Mouse (Mus musculus): ENCODE results near the gene Cnot3. TPM values are rescaled to one million over a fixed set of nuclear protein-coding genes. Genes with fewer than 3 reads are reported as not detected.
A peak's percentile ranks its signal among the peaks of the same experiment; 100 is the strongest.

Cnot3 gene
- polyA plus RNA-seq, 1 experiment = 94.1 TPM

DNA sequence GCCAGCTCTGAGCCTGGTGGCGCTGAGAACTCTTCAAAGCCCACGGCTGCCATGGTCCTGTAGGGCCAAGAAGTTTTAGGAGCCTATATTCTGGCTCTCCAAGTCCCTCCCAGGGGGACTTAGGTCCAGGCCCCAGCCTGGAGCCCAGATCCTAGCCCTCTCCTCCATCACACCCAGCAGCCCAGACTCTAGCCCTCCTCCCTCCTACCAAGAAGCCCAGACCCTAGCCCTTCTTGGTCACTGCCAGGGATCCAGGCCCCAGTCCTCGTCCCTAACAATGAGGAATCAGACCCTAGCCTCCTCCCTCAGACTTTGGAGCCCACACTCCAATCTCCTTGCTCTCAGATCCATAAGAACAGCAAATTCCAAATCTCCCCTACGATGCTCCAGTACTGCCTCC, 16.0 kb upstream of the Cnot3 start:
- DNase-seq (ENCODE audit: low read depth in 1 of 2, low spot score in 2 of 2) = no peak
- H3K4me1 ChIP-seq (ENCODE audit: control insufficient read depth, insufficient read depth, insufficient read length) = peaks cover 13% of the 10 kb centered on the region; the same call in 1 of the 2 replicates
- no peak overlapping the region for H3K27ac ChIP-seq (ENCODE audit: insufficient read depth, low read length)
- H3K4me3 ChIP-seq (ENCODE audit: extremely low read depth, insufficient read depth, insufficient read length) = peak overlapping the region; percentile 64
- no peak for TF ChIP-seq POLR2A (IDR thresholded peaks at IDR 0.05; ENCODE audit: low read depth, low read length)
- no peaks in the 10 kb centered on the region for H3K27me3 ChIP-seq (ENCODE audit: control insufficient read depth, insufficient read depth, low read length)
- H3K36me3 ChIP-seq (ENCODE audit: control insufficient read depth, insufficient read depth, low read length) = peaks cover 6% of the 10 kb centered on the region; the same call in 1 of the 2 replicates
- 35% methylated on average over 4 of the region's 4 CpGs for WGBS

DNA sequence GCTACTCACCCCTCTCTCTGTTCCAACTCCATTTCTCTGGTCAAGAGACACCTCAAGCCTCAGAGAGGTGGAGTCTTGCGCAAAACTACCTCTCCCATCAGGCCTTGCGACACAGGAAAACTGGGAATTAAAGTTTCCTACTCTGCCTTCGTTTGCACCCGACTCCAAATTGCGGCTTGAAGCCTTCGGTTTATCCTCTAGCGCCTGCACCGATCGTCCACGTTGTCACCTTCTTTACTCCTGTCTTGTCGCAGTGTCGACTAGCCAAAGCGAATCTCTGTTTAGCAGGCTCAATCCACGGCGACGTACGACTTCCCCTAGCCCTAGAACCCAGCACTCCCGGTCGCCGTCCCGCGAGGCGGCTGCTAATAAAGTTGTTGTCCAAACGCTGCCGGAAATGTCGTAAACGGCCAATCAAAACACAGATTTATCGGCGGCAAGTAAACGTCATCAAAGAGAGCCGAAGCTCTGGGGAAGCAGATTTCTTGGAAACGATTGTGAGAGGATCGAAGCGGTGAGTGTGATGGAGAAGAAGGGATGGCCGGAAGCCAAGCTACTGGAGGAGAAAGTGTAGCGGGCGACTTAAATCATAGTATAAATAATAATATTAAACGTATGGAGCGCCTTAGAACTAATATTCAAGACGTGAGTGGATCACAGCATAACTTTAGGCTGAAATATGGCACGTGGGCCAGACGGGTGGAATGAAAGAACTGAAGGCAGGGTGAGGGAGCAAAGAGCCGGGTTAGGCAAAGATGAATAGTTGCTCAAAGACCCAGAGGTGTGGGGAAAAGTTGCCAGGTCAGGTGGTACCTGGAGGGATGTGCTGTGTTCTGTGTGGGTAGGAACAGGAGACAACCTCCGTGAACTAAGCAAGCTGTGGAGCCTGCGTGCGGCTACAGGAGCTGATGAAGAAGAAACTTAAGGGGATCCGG, 15.3 kb upstream of the Cnot3 start, which contains the start of the genes Tfpt and Prpf31:
Gene Tfpt, minus strand, starts transcription at position 387 of the 935 bp plus-strand sequence.
Gene Prpf31, plus strand, starts transcription at position 443 of the 935 bp plus-strand sequence.
- no peaks in the 10 kb centered on the region for H3K27me3 ChIP-seq (ENCODE audit: control insufficient read depth, insufficient read depth, low read length)
- peaks cover 3% of the 10 kb centered on the region for H3K36me3 ChIP-seq (ENCODE audit: control insufficient read depth, insufficient read depth, low read length)
- peak; percentile 89 for DNase-seq (ENCODE audit: low read depth in 1 of 2, low spot score in 2 of 2)
- peaks cover 13% of the 10 kb centered on the region; the same call in 1 of the 2 replicates for H3K4me1 ChIP-seq (ENCODE audit: control insufficient read depth, insufficient read depth, insufficient read length)
- H3K27ac ChIP-seq (ENCODE audit: insufficient read depth, low read length) = peak within 1 kb of the TSS; percentile 85
- TF ChIP-seq CTCF (IDR thresholded peaks at IDR 0.05; ENCODE audit: extremely low read depth, insufficient read depth, insufficient read length, insufficient replicate concordance) = no peak
- peak; percentile 2; the same call in 1 of the 2 replicates for TF ChIP-seq POLR2A (IDR thresholded peaks at IDR 0.05; ENCODE audit: low read depth, low read length)
- WGBS = under 1% methylated on average over 47 of the region's 47 CpGs
- H3K4me3 ChIP-seq (ENCODE audit: extremely low read depth, insufficient read depth, insufficient read length) = peak within 1 kb of the TSS; percentile 64

DNA sequence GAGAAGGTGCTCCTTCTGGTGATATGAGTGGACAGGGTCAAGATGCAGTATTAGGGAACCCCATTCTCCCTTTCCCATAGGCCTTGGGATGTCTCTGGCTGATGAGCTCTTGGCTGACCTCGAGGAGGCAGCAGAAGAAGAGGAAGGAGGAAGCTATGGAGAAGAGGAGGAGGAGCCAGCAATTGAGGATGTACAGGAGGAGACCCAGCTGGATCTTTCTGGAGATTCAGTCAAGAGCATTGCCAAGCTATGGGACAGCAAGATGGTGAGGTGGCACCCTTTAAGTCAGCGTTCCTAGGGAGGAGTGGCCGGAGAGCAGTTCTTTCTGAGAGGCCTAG, 14.6 kb upstream of the Cnot3 start:
- Histone ChIP-seq H3K4me1 (ENCODE audit: control insufficient read depth, insufficient read depth, insufficient read length) (peaks cover 13% of the 10 kb centered on the region; the same call in 1 of the 2 replicates), H3K27ac (ENCODE audit: insufficient read depth, low read length) (no peak overlapping the region), H3K36me3 (ENCODE audit: control insufficient read depth, insufficient read depth, low read length) (peaks cover 7% of the 10 kb centered on the region), H3K27me3 (ENCODE audit: control insufficient read depth, insufficient read depth, low read length) (no peaks in the 10 kb centered on the region), H3K4me3 (ENCODE audit: extremely low read depth, insufficient read depth, insufficient read length) (peak overlapping the region; percentile 64; the same call in 1 of the 2 replicates)
- WGBS = 47% methylated on average over 3 of the region's 3 CpGs
- DNase-seq (ENCODE audit: low read depth in 1 of 2, low spot score in 2 of 2) = no peak
- TF ChIP-seq CTCF (IDR thresholded peaks at IDR 0.05; ENCODE audit: extremely low read depth, insufficient read depth, insufficient read length, insufficient replicate concordance) (no peak), POLR2A (IDR thresholded peaks at IDR 0.05; ENCODE audit: low read depth, low read length) (no peak)

DNA sequence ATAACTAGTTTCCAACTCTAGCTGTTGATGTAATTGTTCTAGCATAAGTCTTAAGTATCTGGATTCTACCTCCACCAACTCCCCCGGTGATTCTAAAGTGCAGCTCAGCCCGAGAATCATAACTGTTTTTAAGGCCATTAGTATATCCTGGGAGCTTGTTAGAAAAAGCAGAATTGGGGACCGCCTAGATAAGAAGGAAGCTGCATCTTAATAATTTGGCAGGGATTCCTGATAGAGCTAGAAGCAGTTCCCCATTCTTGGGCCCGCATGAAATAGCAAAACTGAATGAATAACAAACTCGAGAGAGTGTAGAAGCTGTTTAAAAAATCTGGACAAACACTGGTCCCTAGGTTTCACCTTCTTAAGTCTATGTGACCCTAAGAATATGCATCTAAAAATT, 1.7 kb upstream of the Cnot3 start:
- Histone ChIP-seq H3K36me3 (ENCODE audit: control insufficient read depth, insufficient read depth, low read length) (peaks cover 17% of the 10 kb centered on the region), H3K27me3 (ENCODE audit: control insufficient read depth, insufficient read depth, low read length) (no peaks in the 10 kb centered on the region), H3K27ac (ENCODE audit: insufficient read depth, low read length) (no peak overlapping the region), H3K4me3 (ENCODE audit: extremely low read depth, insufficient read depth, insufficient read length) (no peak overlapping the region), H3K4me1 (ENCODE audit: control insufficient read depth, insufficient read depth, insufficient read length) (peaks cover 12% of the 10 kb centered on the region; the same call in 1 of the 2 replicates)
- 21% methylated on average over 5 of the region's 5 CpGs for WGBS
- no peak for DNase-seq (ENCODE audit: low read depth in 1 of 2, low spot score in 2 of 2)
- no peak for TF ChIP-seq CTCF (IDR thresholded peaks at IDR 0.05; ENCODE audit: extremely low read depth, insufficient read depth, insufficient read length, insufficient replicate concordance)
- TF ChIP-seq POLR2A (IDR thresholded peaks at IDR 0.05; ENCODE audit: low read depth, low read length) = no peak

DNA sequence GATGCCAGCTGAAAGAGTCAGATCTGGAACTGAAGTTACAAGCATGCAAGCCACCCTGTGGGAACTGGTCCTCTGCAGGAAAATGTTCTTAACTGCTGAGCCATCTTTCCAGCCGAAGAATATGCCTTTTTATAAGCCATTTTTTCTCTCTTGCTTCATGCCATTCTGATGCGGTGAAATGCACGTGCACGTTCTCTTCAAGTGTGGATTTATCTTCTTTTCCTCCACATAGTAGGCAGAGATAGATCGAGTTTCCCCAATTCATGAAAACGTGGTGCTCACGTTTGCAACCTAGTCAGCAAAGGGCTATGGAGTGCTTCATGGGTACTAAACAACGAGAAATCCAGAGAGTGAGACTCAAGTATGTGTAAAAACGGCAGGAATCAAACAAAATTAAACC, 1.2 kb upstream of the Cnot3 start:
- Histone ChIP-seq H3K4me3 (ENCODE audit: extremely low read depth, insufficient read depth, insufficient read length) (no peak overlapping the region), H3K36me3 (ENCODE audit: control insufficient read depth, insufficient read depth, low read length) (peaks cover 12% of the 10 kb centered on the region), H3K4me1 (ENCODE audit: control insufficient read depth, insufficient read depth, insufficient read length) (peaks cover 12% of the 10 kb centered on the region; the same call in 1 of the 2 replicates)

DNA sequence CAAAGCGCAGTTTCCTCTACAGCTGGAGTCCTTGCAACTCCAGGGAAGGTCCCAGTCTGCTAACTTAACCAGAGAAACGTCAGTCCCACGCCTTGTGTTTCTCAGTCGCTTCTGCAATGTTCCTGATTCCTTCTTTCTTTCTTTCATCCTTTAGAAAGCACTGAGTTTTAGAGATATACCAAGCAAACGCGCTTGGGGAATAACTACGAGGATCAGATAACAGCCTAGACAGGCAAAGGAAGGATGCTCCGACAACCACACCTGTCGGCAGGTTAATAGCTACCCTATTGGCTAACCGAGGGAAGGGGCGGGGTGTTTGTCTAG, 758 bp upstream of the Cnot3 start:
- H3K27ac ChIP-seq (ENCODE audit: insufficient read depth, low read length) = peak overlapping the region; percentile 53

More for the DNA sequence above, 1.2 kb upstream of the Cnot3 start:
- no peak for DNase-seq (ENCODE audit: low read depth in 1 of 2, low spot score in 2 of 2)
- Histone ChIP-seq H3K27ac (ENCODE audit: insufficient read depth, low read length) (no peak overlapping the region), H3K27me3 (ENCODE audit: control insufficient read depth, insufficient read depth, low read length) (no peaks in the 10 kb centered on the region)
- 9% methylated on average over 9 of the region's 9 CpGs for WGBS
- no peak for TF ChIP-seq CTCF (IDR thresholded peaks at IDR 0.05; ENCODE audit: extremely low read depth, insufficient read depth, insufficient read length, insufficient replicate concordance)
- TF ChIP-seq POLR2A (IDR thresholded peaks at IDR 0.05; ENCODE audit: low read depth, low read length) = no peak

More for the DNA sequence above, 758 bp upstream of the Cnot3 start:
- Histone ChIP-seq H3K36me3 (ENCODE audit: control insufficient read depth, insufficient read depth, low read length) (peaks cover 11% of the 10 kb centered on the region), H3K27me3 (ENCODE audit: control insufficient read depth, insufficient read depth, low read length) (no peaks in the 10 kb centered on the region), H3K4me3 (ENCODE audit: extremely low read depth, insufficient read depth, insufficient read length) (peak overlapping the region; percentile 34; the same call in 1 of the 2 replicates), H3K4me1 (ENCODE audit: control insufficient read depth, insufficient read depth, insufficient read length) (peaks cover 12% of the 10 kb centered on the region; the same call in 1 of the 2 replicates)
- TF ChIP-seq POLR2A (IDR thresholded peaks at IDR 0.05; ENCODE audit: low read depth, low read length) (no peak), CTCF (IDR thresholded peaks at IDR 0.05; ENCODE audit: extremely low read depth, insufficient read depth, insufficient read length, insufficient replicate concordance) (no peak)
- 1% methylated on average over 11 of the region's 11 CpGs for whole genome bisulfite sequencing
- DNase-seq (ENCODE audit: low read depth in 1 of 2, low spot score in 2 of 2) = peak in 1 of 2 experiments; percentile 91
